Mouse (Mus musculus): ENCODE measurements around the gene Tnks1bp1.

Gene Tnks1bp1

DNA sequence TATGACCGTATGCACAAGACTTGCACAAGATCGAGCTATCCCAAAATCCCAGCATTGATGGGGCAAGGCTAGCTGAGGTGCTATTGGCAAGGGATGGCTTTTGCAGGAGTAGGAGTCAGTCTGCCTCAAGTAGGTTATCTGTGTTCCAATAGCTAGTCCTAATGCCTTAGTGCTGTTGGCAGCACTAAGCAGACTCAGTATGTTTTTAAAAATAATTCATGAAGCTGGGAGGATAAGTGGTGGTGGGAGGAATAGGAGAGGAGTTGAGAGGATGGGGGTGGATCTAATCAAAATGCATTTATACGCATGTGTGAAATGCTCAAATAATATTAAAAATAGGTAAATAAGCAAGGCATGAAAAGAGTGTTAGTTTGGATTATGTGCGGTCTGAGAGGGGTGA lies 43.5 kb downstream of the Tnks1bp1 start:
- DNase-seq (ENCODE audit: low read depth, low spot score) = no peak

DNA sequence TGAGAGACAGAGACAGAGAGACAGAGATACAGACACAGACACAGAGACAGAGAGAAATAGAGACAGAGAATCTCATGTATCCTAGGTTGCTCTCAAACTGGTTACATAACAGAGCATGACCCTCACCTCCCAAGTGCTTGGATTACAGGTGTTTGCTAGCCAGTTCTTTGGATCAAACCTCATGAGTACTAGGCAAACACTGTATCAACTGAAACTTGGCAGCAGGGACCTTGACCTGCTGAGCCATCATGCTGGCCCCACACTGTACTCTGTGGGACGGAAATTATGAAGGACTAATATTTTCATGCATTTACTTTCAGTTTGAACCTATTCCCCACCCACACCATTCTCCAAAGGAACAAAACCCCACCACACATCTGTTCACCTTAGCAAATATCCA lies 45.6 kb downstream of the Tnks1bp1 start:
- no peak for DNase-seq (ENCODE audit: low read depth, low spot score)

DNA sequence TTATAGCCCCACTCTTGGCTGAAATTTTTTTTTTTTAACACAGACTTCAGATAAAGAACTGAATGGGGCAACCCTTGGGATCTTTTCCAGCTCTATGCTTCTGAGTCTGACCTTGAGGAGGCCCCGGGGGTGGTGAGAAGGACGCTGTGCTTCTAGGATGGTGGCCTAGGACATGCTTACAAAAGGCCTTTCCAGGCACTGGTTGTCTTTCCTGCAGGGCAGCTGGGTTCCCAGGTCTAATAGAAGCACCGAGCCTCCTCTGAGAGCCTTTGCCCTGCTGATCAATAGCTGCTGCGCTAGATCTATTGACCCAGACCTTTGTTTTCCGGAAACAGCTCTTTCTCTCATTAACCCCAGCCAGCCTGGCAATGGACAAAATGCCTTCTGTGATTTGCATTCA lies 48.1 kb downstream of the Tnks1bp1 start:
- peak; percentile 8 for DNase-seq (ENCODE audit: low read depth, low spot score)

DNA sequence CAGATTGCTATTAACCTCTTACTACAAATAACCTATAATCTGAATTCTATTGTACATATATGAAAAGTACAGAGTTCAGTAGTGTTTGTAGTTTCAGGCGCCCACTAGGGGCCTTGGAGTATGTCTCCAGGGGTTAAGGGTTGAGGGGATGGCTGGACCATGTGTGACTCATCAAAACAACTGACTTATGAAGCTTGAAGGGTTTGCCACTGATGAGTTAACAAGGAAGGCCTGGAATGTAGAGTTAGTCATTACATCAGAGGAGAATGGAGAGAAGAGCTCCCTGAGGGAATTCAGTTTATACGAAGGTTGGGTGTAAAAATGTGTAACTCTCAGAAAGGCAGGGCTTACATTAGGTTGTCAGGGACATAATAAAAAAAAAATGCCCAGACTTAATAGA lies 50.2 kb downstream of the Tnks1bp1 start:
- DNase-seq (ENCODE audit: low read depth, low spot score) = no peak

DNA sequence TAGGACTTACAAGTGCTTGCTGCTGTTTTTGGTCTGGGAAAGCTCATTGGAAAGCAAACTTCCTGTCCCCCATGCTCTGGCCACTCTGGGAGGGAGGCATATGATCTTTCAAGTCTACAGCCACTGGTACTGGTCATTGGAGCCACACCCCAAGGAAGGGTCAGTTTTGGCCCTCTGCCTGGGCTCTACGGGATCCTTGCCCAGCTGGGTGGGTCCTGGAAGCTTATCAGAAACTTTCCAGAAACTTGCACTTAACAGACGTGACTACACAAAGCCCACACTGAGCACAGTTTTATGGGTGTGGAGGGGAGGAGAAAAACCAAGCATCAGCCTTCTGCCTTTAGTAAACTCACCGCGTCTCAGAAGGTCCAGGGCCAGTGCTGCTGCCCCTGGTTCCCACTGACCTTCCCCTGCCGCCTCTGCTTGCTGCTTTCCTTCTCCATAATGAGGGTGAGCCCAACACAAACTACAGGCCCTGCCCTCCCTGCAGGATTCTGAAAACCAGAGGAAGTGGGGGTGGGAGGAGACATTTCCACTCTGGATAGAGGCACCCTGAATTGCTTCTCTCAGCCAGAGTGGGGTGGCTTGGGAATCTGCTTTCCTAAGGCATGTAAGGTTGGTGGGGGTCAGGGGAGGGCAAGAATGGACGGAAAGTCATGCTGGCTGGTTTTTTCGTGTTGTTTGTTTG lies 51.1 kb downstream of the Tnks1bp1 start:
- DNase-seq (ENCODE audit: low read depth, low spot score) = no peak

DNA sequence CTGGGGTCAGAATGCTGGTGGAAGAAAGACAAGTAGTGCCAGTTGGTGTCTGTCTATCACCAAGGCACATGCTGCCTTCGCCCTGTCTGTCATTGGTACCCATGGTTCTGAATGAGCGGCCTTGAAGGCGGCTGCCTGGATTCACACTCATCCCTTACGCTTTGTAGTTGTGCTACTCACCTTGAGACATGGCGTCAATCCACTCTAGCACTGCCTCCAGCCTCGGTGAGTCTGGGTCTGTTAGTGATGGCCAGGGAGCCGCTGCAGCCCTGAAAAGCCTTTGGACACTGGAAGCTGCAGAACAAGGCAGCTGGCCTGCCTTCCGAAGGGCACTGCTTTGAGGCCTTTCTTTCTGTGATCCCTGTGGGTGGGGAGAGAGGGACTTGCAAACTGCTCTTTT lies 55.4 kb downstream of the Tnks1bp1 start:
- no peak for DNase-seq (ENCODE audit: low read depth, low spot score)

DNA sequence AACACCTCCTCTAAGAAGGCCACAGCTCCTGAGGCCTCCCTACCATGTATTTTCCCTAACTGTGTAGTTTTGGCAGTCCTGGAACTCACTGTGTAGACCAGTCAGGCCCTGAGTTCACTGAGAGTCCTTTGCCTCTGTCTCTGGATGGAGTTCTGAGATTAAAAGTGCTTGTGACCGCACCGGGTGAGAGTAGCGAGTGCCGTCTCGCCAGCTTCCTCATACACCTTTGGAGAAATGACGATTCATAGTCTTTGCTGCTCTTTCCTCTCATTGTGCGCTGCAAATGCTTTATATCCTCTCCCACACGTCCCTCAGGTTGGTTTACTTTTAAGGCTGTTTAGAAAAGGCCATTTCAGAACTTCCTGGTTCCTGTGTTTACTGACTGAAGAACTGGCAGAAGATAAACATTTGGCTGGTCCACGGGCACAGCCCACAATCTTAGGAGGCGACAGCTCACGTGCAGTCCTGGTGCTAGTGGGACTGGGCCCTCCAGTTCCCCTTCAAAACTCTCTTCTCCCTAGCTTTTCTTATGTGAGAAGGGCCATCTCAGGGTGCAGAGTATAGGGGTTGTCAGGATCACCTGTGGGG lies 57.7 kb downstream of the Tnks1bp1 start:
- no peak for DNase-seq (ENCODE audit: low read depth, low spot score)

DNA sequence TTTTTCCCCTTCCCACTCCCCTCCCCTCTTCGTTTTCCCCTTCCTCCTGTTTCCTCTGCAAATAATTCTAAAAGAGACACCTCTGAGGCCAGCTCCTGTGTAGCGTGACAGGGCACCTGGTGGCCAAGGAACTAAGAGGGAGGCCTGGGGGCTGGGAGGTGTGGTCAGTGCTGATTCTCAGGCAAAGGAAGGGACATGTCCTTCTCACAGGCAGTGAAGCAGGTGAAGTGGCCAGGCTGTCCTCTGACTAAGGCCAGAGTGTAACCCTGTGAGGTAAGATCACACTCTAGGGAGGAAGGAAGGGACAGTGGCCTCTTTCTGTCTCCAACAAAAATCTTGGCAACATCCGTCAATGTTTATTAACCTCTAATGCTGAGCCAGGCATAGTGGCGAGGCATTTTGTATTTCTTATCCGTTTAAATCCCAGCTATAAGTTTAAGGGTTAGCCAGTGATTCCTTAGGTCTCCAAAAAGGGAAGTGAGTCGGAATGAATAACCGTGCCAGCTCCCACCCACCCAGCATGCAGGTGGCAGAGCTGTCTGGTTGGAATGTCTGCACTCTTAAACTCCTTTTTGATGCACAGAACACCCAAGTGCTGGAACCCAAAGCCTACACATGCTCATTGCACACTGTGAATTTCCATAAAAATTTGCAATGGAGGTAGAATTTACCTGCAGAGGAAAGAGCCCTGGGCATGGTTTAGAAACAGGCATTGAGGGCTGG lies 58.4 kb downstream of the Tnks1bp1 start:
- no peak for DNase-seq (ENCODE audit: low read depth, low spot score)

DNA sequence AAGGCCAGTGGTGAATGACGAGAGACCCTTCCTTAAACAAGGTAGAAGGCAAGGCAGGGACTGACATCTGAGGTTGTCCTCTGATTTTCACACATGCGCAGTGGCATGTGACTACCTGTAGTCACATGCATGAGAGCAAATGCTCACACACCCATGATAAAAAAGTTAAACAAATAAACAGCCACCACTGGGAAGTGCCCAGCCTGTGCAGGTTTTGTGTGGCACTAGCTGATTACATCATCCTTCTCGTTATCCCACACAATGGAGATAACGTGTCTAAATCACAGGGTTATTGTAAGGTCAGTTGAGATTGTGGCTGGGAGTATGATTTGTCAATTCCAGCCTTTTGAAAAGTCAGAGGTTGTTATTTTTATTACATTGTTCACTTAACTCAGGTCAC lies 59.1 kb downstream of the Tnks1bp1 start:
- no peak for DNase-seq (ENCODE audit: low read depth, low spot score)

DNA sequence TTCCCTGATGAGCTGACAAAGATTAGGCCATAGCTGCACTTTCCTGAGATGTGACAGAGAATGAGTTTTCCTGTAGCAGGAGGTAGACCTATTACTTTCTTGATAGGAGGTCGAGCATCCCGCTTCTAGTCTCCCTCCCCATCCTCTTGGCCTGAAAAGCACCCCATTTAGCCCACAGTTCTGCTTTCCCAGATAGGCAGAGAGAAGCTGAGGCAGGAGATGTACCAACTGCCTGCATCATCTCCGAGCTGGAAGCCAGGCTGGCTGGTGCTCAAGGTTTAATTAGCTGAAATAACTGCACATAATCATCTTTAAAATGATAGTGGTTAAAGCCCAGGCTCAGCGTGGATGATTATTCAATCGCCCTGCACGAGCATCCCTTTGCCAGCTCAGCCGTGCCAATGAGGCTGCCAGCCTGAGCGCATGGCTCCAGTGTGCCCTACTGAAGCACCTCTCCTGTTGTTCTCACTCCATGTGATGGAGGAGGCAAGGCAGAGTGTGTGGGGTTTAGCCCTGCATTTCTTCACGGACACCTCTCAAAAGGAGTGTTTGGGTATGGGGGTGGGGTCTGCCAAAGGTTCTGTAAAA lies 62.6 kb downstream of the Tnks1bp1 start:
- no peak for DNase-seq (ENCODE audit: low read depth, low spot score)

Data from mesoderm, embryonic 11.5 days (tissue).